Mouse (Mus musculus): ENCODE measurements at regions not wholly inside any gene's neighbourhood (a gene's known extent, or its start where the extent isn't known, plus 50 kb on each side); places are given as distances from the start of the nearest gene placed in this dataset.

DNA sequence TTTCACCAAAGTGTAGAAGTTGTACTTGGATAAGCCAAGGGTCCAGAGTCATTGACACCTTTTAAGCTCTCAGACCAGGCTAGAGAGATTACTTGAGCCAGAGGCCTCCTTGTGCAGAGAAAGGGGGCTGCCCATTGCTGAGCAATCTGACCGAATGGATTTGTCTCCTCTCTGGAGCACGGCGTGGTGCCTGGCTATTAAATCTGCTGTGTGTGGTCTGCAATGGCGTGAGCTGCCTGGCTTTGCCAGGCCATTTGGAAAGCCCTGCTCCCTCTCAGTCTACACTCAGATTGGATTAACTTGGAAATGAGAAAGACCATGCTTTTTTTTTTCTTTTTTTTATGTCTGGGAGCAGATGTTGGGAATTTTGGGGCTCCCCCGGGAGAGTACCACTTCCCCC lies 633.3 kb upstream of the Sall1 start:
- ATAC-seq (replicated peaks; ENCODE audit: low read depth, poor library complexity, severe bottlenecking): no peak

GRCm38 (mm10) chr8:89673911-89674310 lies 629.9 kb upstream of the Sall1 start:
- ATAC-seq (replicated peaks; ENCODE audit: low read depth, poor library complexity, severe bottlenecking): no peak

DNA sequence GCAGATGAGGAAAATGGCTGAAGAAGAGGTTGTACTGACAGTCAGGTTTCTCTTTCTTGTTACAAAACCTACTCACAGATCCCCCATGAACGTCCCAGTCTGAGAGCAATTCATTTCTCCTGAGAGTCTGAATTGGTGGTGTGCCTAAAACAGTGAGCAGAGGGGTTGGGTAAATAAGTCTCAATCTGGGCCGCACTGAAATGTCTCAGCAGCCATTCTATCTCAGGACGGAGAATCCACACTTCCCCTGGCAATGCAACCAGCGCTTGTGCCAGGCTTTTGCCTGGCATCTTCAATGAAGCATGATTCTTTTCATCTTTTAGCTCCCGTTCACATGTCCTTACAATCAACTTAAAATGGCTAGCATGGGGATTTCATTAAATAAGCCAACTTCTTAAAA lies 628.7 kb upstream of the Sall1 start:
- no peak for ATAC-seq (replicated peaks; ENCODE audit: low read depth, poor library complexity, severe bottlenecking)

DNA sequence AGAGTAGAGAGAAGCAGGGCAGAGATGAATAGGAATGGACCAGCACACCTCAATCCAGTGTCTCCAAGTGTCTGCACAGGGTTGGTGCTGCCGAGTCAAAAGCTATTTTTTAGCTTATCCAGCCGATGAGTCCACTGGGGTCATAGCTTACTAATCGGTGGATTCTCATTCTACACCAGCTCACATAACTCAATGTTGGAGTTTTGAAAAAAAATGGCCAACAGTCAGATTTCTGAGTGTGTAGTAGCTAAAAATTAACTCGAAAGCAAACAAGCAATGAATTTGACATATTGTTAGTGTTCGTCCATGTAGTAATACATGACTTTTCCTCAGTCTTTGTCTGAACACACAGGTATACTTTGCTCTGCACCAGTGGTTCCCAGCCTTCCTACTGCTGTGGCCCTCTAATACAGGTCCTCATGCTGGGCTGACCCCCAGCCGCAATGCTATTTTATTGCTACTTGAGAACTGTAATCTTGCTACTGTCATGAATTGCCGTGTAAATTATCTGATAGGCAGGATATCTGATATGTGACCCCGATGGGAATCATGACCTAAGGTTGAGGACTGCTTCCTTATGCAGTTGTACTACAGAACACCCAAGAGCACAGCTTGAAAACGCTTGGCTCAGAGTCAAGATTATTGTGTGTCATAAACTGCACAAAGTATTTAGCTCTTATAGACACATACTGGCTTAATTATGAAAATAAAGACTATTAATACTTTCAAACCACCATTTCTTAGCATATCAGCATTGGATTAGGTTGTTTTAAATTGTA lies 621.1 kb upstream of the Sall1 start:
- no peak for ATAC-seq (replicated peaks; ENCODE audit: low read depth, poor library complexity, severe bottlenecking)

DNA sequence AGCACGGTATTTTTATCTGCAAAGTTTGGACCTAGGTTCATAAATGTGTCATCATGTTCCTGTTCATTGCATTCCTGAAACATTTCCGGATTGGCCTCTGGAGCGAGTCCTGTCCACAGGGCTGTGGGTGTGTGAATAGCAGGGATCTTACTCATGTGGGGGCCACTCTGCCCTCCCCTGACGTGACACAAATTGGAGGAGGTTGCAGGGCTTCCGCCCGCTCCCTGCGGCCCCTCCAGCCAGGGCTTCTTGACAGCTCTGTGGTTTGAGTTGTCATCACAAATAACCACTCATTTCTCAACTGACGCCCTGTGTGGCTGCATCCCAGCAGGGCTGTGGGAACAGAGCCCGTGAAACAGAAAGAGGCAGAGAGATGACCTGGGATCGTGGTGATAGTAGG lies 619.9 kb upstream of the Sall1 start:
- peak; percentile 98 for ATAC-seq (replicated peaks; ENCODE audit: low read depth, poor library complexity, severe bottlenecking)

DNA sequence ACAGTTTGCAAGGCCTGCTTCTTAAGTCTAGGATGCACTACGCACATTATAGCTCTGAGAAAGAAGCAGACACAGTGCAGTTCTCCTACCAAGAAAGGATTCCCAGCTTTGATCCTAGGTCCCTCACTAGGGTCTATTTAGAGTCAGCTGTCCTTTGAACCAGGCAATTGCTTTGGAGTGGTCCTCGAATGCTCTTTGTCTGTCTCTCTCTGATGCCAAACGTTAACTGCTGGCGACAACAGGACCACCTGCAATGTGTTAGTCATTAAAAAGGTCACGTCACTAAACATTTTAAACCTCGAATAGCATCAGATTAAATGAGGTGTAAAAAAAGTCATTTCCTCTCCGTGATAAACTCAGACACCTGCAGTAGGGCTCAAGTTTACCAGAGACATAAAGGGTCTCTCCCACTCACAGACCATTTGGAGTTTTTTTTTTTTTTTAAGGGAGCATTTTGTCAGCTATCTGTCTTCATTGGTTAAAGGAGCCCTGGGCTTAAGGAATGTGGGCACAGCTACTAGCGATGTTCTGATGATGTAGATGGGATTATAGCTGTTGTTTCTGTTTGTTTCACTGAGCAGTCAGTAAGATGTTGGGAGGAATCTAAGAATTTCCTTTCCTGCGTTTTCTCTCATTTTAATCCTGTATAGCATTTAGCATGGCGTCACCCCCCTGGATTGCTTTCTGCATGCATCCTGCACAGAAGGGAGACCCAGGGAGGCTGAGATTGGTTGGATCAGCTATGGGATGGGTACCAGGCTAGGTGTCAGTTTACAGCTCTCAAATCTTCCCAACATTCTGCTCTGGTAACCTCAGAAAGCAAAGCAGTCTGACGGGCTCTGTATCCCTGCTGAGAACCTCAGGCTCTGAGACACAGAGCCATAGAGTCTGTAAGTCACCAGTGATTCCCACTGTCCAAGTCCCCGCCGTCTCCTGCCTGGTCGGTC lies 615.3 kb upstream of the Sall1 start:
- ATAC-seq (replicated peaks; ENCODE audit: low read depth, poor library complexity, severe bottlenecking): no peak

DNA sequence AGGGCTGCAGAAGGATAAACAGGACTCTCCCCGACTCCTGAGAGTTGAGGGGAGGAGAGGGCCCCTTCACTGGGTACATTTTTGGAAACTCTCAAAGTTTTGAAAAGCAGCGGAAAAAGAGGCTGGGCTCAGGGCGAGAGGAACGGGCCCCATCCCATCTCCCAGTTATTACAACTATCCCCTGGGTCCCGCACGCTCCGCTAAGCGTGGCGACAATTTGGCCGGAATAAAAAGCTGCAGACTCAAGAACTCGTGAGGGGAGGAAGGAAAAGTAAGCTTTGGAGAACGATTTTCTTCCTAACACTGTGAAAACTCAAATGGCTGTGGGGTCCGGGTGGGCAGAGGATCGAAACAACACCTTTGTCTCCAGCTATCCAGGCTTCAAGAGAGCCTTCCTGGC lies 611.4 kb upstream of the Sall1 start:
- no peak for ATAC-seq (replicated peaks; ENCODE audit: low read depth, poor library complexity, severe bottlenecking)

GRCm38 (mm10) chr8:89649207-89649890 lies 605.4 kb upstream of the Sall1 start:
- peak; percentile 94 for ATAC-seq (replicated peaks; ENCODE audit: low read depth, poor library complexity, severe bottlenecking)

DNA sequence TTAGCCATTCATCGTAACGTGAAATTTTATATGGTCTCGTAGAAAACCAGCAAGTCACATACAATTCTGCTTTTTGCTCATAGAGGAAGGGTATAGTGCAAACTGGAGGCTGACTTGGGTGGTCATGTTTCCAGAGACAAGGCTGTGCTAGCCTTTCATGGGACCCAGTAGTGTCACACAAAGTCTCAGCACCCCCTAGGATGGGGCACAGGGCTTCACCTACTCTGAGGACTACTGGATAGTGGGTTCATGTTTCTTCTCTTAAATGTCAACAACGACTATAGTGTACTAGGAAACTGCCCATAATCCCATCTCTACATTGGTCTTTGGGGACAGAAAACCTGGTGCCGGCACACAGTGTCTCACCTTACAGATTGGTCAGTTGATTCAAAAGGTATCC lies 603.0 kb upstream of the Sall1 start:
- no peak for ATAC-seq (replicated peaks; ENCODE audit: low read depth, poor library complexity, severe bottlenecking)

DNA sequence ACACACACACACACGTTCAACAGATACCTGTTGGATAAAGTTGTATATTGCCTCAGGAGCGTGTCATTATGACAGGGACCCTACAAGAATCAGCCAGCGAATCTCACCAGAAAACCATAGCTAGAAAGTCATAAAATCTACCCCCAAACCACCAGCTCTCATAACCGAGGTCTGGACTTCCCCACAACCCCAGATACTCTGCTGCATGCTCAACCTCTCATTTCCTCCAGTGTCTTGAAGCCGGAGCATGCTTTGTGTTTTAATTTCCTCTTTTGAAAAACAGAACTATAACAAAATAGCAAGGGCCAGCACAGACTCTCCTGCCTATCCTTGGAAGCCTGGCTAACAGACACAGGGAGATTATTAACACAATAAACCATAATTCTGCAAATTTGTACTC lies 597.4 kb upstream of the Sall1 start:
- ATAC-seq (replicated peaks; ENCODE audit: low read depth, poor library complexity, severe bottlenecking): peak; percentile 100

- ATAC-seq (replicated peaks; ENCODE audit: low read depth, poor library complexity, severe bottlenecking): peak; percentile 62
Observed at GRCm38 (mm10) chr8:89634864-89635263, 590.9 kb upstream of the Sall1 start.

DNA sequence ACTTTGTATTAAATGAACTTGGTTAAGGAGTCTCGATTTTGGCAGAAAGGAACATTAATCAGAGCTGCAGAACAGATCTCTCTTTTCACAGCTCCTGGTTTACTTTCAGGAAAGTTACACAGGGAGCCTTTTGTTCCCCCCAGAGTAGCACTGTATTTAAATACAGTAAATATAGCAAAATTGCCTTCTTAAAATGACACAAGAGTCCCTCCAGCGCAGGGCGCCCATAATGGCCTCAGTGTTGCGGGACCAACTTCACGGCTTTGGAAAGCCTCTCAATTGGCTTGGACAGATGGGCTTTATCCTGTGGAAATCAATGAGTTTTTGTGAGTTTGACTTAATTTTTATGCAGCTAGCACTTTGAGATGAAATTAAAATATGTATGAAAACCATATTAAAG lies 588.3 kb upstream of the Sall1 start:
- no peak for ATAC-seq (replicated peaks; ENCODE audit: low read depth, poor library complexity, severe bottlenecking)

- peak; percentile 77 for ATAC-seq (replicated peaks; ENCODE audit: low read depth, poor library complexity, severe bottlenecking)
Observed at GRCm38 (mm10) chr8:89630540-89630939, 586.6 kb upstream of the Sall1 start.

- ATAC-seq (replicated peaks; ENCODE audit: low read depth, poor library complexity, severe bottlenecking): no peak
Observed at GRCm38 (mm10) chr8:89618089-89618488, 574.1 kb upstream of the Sall1 start.

GRCm38 (mm10) chr8:89615863-89616558 lies 572.0 kb upstream of the Sall1 start:
- no peak for ATAC-seq (replicated peaks; ENCODE audit: low read depth, poor library complexity, severe bottlenecking)

DNA sequence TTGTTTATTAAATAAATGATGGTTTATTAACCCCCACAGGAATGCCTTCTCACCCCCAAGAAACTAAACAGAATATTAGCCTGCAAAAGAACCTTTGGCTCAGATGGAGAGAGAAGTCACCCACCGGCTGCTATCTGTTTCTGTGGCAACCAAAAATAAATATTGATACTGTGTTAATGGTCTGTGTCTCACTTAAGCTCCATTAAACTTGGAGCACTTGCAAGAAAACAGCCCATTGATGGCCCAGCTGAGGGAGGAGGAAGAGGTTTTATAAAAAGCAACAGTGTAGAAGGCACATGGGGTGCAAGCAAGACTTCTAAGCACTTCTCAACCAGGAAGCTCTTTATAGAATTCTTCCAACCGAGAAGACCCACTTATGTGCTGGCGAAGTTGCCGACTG lies 565.1 kb upstream of the Sall1 start:
- no peak for ATAC-seq (replicated peaks; ENCODE audit: low read depth, poor library complexity, severe bottlenecking)

DNA sequence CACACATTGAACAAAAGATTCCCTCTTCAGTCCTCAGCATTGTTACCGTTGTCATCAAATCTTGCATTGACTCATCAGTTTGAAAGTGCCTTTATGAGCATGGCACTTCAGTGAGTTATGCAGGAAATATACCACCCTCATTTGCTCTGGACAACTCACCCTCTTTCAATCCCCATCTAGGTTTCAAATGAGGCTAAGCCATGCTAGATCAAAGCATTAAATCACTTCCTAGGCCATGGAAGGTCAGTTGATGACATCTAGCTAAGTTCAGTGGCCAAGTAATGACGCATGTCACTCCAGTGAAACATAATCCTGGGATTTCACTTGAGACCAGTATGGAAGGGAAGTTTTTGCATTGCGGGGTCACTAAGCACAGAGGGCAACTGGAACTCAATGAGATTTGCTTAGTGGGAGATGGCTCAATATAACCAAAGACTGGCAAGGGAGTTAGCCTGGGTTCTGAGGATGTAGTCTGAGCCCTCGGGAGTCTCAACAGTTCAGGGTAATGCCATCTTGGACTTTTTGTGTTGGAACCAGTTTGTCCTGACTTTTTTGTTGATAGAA lies 562.0 kb upstream of the Sall1 start:
- ATAC-seq (replicated peaks; ENCODE audit: low read depth, poor library complexity, severe bottlenecking): no peak

GRCm38 (mm10) chr8:89604461-89604860 lies 560.5 kb upstream of the Sall1 start:
- ATAC-seq (replicated peaks; ENCODE audit: low read depth, poor library complexity, severe bottlenecking): no peak

DNA sequence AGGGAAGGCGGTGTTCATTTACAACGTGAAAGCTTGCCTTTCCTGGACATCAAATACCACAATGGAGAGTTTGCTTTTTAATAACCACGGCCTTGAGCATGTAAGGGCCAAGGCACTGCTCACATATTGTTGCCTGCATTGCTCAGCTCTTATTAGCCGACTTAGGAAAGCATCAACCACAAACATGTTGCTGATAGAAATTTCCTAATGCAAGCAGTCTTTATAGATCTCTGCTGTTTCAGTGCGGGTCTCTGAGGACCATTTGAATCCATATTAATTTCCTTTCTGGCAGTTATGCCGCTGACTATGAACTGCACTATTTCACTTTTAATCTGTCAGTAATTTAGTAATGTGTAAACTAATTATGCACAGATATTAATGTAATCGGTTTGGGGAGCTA lies 552.4 kb upstream of the Sall1 start:
- ATAC-seq (replicated peaks; ENCODE audit: low read depth, poor library complexity, severe bottlenecking): no peak

DNA sequence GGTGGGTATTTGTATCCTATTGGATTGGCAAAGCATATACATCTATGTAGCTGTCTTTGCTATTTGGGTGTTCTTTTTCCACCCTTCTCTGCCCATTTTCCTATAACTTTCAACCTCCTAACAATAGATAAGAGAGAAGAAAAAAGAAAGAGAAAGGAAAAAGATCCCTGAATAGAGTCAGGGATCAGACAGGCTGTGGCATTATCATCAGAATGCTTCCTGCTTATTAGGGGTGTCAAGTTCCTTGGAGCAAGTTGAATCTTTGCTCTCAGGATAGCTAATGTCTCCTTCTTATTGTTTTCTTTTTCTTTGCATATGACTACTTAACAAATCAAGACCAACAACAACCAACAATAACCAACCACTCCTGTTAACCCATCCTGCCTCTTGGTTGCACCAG lies 539.1 kb upstream of the Sall1 start:
- no peak for ATAC-seq (replicated peaks; ENCODE audit: low read depth, poor library complexity, severe bottlenecking)

All from common myeloid progenitor, adult 5-6 weeks (primary cell).